Mouse (Mus musculus) neutrophil, adult 5-6 weeks (primary cell): Measurements from ENCODE around the gene Plgrkt. TPM values are rescaled to one million over a fixed set of nuclear protein-coding genes. Genes with fewer than 3 reads are reported as not detected.

Experiments
- ATAC-seq: fragments of 151-379, 151-347 bp; 2 replicates; pipeline ENCODE4 v1.8.0; 2017; ENCODE audit warnings: mild to moderate bottlenecking, moderate TSS enrichment; ENCODE audit not compliant: insufficient number of reproducible peaks, poor library complexity, low FRiP score, severe bottlenecking; ENCODE audit errors: extremely low read depth
- total RNA-seq: library from RNA; stranded (forward); fragments of 200-1000 nt; gene quantifications from 2 replicates; pipeline ENCODE4 v1.2.3, GENCODE M21; 2017

The Plgrkt gene
- total RNA-seq, 1 experiment from 2014 or later: 158 TPM

DNA sequence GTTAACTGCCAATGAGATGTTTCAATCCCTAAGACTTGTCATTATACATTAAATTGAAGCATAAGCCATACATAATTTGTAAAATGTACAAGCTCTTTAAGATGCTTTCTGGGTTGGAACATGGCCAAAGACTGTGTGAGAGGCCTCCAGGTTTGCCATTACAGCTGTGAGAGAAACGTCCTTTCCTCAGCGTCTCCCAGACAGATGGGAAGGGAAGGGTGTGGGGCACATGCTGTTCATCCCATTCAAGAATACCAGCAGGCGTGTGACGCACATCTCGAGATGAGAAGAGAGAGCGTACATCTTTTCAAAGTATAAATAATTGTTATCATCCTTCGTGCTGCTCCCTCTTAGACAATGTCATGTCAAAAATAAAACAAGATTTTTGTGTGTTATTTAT, 54.5 kb downstream of the Plgrkt start:
- ATAC-seq: no peak

DNA sequence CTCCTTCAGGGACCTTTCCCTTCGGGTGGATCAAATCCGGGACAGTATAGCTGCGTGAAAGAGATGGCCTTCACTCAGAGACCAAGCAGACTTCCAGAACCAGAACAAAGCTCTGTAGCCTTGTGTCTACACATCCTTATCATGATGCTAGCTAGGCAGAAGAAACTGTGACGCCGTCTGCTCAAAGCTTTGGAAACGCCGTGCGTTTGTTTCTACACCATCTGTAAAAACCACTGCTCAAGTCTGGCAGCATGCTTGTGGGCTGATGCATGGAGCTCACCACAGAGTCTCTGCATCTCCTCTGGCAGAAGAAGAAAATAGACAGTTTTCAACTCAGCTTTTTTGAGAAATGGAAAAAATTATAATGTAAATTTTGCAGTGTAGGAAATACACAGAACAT, 55.4 kb downstream of the Plgrkt start:
- no peak for ATAC-seq

DNA sequence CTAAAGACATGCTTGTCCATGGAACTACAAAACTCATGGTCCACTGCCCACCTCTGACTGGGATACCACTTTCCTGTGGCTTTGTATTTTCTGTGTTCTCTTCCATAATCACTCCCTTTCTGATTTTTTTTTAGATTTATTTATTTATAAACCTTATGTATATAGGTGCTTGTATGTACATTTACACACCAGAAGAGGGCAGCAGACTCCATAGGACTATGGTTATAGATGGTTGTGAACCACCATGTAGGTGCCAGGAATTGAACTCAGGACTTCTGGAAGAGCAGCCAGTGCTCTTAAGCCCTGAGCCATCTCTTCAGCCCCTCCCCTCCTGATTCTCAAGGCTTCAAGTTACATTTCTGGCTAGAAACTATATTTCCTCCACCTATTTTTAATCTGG, 58.4 kb downstream of the Plgrkt start:
- ATAC-seq: no peak

DNA sequence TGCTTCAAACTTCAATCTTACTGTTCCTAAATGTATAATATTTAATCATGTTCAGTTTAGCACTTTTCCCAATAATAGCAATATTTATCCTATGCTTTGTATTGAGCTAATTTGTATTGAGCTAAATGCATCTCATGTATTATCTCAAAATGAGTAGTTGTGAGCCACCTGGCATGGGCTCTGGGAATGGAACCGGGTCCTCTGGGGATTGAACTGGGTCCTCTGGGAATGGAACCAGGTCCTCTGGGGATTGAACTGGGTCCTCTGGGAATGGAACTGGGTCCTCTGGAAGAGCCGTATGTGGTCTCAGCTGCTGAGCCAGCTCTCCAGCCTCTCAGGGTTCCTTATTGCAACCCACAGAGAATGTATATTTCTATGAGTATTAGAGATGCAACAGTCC, 65.1 kb downstream of the Plgrkt start:
- ATAC-seq: no peak

DNA sequence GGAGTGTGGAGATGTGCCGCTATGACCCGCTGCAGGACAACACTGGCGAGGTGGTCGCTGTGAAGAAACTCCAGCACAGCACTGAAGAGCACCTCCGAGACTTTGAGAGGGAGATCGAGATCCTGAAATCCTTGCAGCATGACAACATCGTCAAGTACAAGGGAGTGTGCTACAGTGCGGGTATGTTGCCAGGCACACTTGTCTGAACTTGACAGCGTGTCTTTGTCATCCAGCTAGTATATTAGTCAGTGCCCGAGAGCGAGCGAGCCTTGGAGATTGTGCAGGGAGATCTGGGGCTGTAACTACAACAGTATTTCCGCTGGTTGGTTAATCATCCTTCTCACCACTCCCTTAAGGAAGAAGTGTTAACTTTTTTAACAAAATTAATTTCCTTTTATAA, 66.3 kb downstream of the Plgrkt start:
- ATAC-seq: no peak

Other genes with a start within 250 kb of the Plgrkt start
- gene Jak2, start 115.6 kb downstream of the Plgrkt start, total RNA-seq: 116 and 131 TPM in 2 replicates
- 6.2 and 7.5 TPM in 2 replicates for gene Insl6, start 42.0 kb downstream of the Plgrkt start, total RNA-seq
- 0.12 TPM in 1 of 2 replicates, not detected in the other for gene Rln1, start 32.7 kb downstream of the Plgrkt start, total RNA-seq
- gene Cd274, start 65 bp upstream of the Plgrkt start, total RNA-seq: 39.5 and 42.1 TPM in 2 replicates
- 5.8 and 5.9 TPM in 2 replicates for gene Pdcd1lg2, start 43.5 kb upstream of the Plgrkt start, total RNA-seq
- 49.6 and 51.6 TPM in 2 replicates for gene Ric1, start 154.9 kb upstream of the Plgrkt start, total RNA-seq